Mouse (Mus musculus): ENCODE results near the gene Pkn3. TPM values are rescaled to one million over a fixed set of nuclear protein-coding genes. Genes with fewer than 3 reads are reported as not detected.
"Not testable (repeated sequence)": the region's sequence is repeated elsewhere in the genome, so short reads cannot be mapped to it uniquely, and the experiment has no call there.

The Pkn3 gene
- polyA plus RNA-seq, 2 experiments = 2.0 to 3.5 TPM

GRCm38 (mm10) chr2:30134928-30135620 is 57.6 kb downstream of the Pkn3 start:
- 39% methylated on average over 10 of the region's 10 CpGs for WGBS (ENCODE audit: insufficient replicate concordance)
- TF ChIP-seq CTCF (IDR thresholded peaks at IDR 0.05; ENCODE audit: low read depth) = no peak
- TF ChIP-seq EP300 (IDR thresholded peaks at IDR 0.05; ENCODE audit: low read depth) = no peak

GRCm38 (mm10) chr2:30136458-30136857 is 59.0 kb downstream of the Pkn3 start:
- H3K9ac ChIP-seq (replicated peaks) = no peak overlapping the region
- H3K4me1 ChIP-seq (replicated peaks; ENCODE audit: control insufficient read depth in 2 of 2, insufficient read depth in 2 of 2, low read length in 1 of 2) = peaks cover 13 to 24% of the 10 kb centered on the region in 2 experiments
- H3K36me3 ChIP-seq (replicated peaks; ENCODE audit: control insufficient read depth, insufficient read depth, low read depth) = 0 out of 2 replicates have a peak, but pooled peaks cover under 1% of the 10 kb centered on the region
- TF ChIP-seq CTCF (IDR thresholded peaks at IDR 0.05; ENCODE audit: low read depth) = no peak
- TF ChIP-seq EP300 (IDR thresholded peaks at IDR 0.05; ENCODE audit: low read depth) = no peak
- H3K27me3 ChIP-seq (ENCODE audit: control insufficient read depth, insufficient read depth, low read length) = no peaks in the 10 kb centered on the region
- DNase-seq (ENCODE audit: low read depth in 3 of 3, low spot score in 3 of 3) (no peak), ATAC-seq (ENCODE audit: insufficient read depth) (no peak)
- H3K4me3 ChIP-seq (ENCODE audit: insufficient read depth in 1 of 2, low read depth in 2 of 2, low read length in 2 of 2) = no peak overlapping the region
- WGBS (ENCODE audit: insufficient replicate concordance) = 48% methylated on average over 10 of the region's 10 CpGs
- no peaks in the 10 kb centered on the region for H3K9me3 ChIP-seq (ENCODE audit: control insufficient read depth, low read length)
- H3K4me2 ChIP-seq (ENCODE audit: low read depth) = no peak overlapping the region
- H3K27ac ChIP-seq = no peak overlapping the region

More at GRCm38 (mm10) chr2:30134928-30135620, 57.6 kb downstream of the Pkn3 start:
- H3K27me3 ChIP-seq (ENCODE audit: control insufficient read depth, insufficient read depth, low read length) = no peaks in the 10 kb centered on the region
- H3K9me3 ChIP-seq (ENCODE audit: control insufficient read depth, low read length) = no peaks in the 10 kb centered on the region
- H3K36me3 ChIP-seq (replicated peaks; ENCODE audit: control insufficient read depth, insufficient read depth, low read depth) = no peaks in the 10 kb centered on the region
- peak overlapping the region; percentile 70 to 74; a peak in 2 of 4 replicates for H3K4me3 ChIP-seq (ENCODE audit: insufficient read depth in 1 of 2, low read depth in 2 of 2, low read length in 2 of 2)
- ATAC-seq (ENCODE audit: insufficient read depth) (no peak), DNase-seq (ENCODE audit: low read depth in 3 of 3, low spot score in 3 of 3) (no peak)
- peak overlapping the region; percentile 91 for H3K4me2 ChIP-seq (ENCODE audit: low read depth)
- H3K9ac ChIP-seq (replicated peaks) = no peak overlapping the region
- H3K4me1 ChIP-seq (replicated peaks; ENCODE audit: control insufficient read depth in 2 of 2, insufficient read depth in 2 of 2, low read length in 1 of 2) = peaks cover 13 to 24% of the 10 kb centered on the region in 2 experiments
- H3K27ac ChIP-seq = no peak overlapping the region; the same call in 1 of the 2 replicates

- WGBS (ENCODE audit: insufficient replicate concordance) = 74% methylated on average over 4 of the region's 4 CpGs
- not testable (repeated sequence) for H3K9me3 ChIP-seq (ENCODE audit: control insufficient read depth, low read length); H3K27me3 ChIP-seq (ENCODE audit: control insufficient read depth, insufficient read depth, low read length); H3K9ac ChIP-seq (replicated peaks); H3K4me2 ChIP-seq (ENCODE audit: low read depth); ATAC-seq (ENCODE audit: insufficient read depth); H3K4me1 ChIP-seq (replicated peaks; ENCODE audit: control insufficient read depth in 2 of 2, insufficient read depth in 2 of 2, low read length in 1 of 2); H3K4me3 ChIP-seq (ENCODE audit: insufficient read depth in 1 of 2, low read depth in 2 of 2, low read length in 2 of 2); DNase-seq (ENCODE audit: low read depth in 3 of 3, low spot score in 3 of 3); H3K27ac ChIP-seq
- H3K36me3 ChIP-seq (replicated peaks; ENCODE audit: control insufficient read depth, insufficient read depth, low read depth) = peaks cover 14% of the 10 kb centered on the region
Observed at GRCm38 (mm10) chr2:30140021-30140420, 62.5 kb downstream of the Pkn3 start.

Other genes with a start within 250 kb of the Pkn3 start
- gene Cercam, start 208.5 kb upstream of the Pkn3 start, polyA plus RNA-seq (2012; rRNA removed) = 20.1 and 20.4 TPM in 2 replicates
- gene Cercam, start 208.5 kb upstream of the Pkn3 start, polyA plus RNA-seq (2014; fragmentation: Nextera tagmentation; extraction: Ambion mirVana) = 16.6 and 23.1 TPM in 2 replicates
- 21.0 and 29.6 TPM in 2 replicates for gene Odf2, start 188.5 kb upstream of the Pkn3 start, polyA plus RNA-seq (2012; rRNA removed)
- 23.5 and 29.1 TPM in 2 replicates for gene Odf2, start 188.5 kb upstream of the Pkn3 start, polyA plus RNA-seq (2014; fragmentation: Nextera tagmentation; extraction: Ambion mirVana)
- 11.2 and 13.5 TPM in 2 replicates for gene Gle1, start 142.3 kb upstream of the Pkn3 start, polyA plus RNA-seq (2012; rRNA removed)
- gene Gle1, start 142.3 kb upstream of the Pkn3 start, polyA plus RNA-seq (2014; fragmentation: Nextera tagmentation; extraction: Ambion mirVana) = 17.6 and 20.5 TPM in 2 replicates
- 11.5 and 21.1 TPM in 2 replicates for gene Sptan1, start 112.1 kb upstream of the Pkn3 start, polyA plus RNA-seq (2012; rRNA removed)
- 14.5 and 14.6 TPM in 2 replicates for gene Sptan1, start 112.1 kb upstream of the Pkn3 start, polyA plus RNA-seq (2014; fragmentation: Nextera tagmentation; extraction: Ambion mirVana)
- gene Wdr34, start 28.8 kb upstream of the Pkn3 start, polyA plus RNA-seq (2012; rRNA removed) = 5.6 and 5.8 TPM in 2 replicates
- gene Wdr34, start 28.8 kb upstream of the Pkn3 start, polyA plus RNA-seq (2014; fragmentation: Nextera tagmentation; extraction: Ambion mirVana) = 6.0 and 6.8 TPM in 2 replicates
- 56.1 and 159 TPM in 2 replicates for gene Set, start 20.3 kb upstream of the Pkn3 start, polyA plus RNA-seq (2012; rRNA removed)
- 179 and 189 TPM in 2 replicates for gene Set, start 20.3 kb upstream of the Pkn3 start, polyA plus RNA-seq (2014; fragmentation: Nextera tagmentation; extraction: Ambion mirVana)
- gene Zdhhc12, start 16.0 kb downstream of the Pkn3 start, polyA plus RNA-seq (2012; rRNA removed) = 23.4 and 25.5 TPM in 2 replicates
- gene Zdhhc12, start 16.0 kb downstream of the Pkn3 start, polyA plus RNA-seq (2014; fragmentation: Nextera tagmentation; extraction: Ambion mirVana) = 17.4 and 21.5 TPM in 2 replicates
- 8.1 and 8.5 TPM in 2 replicates for gene Zer1, start 46.9 kb downstream of the Pkn3 start, polyA plus RNA-seq (2012; rRNA removed)
- gene Zer1, start 46.9 kb downstream of the Pkn3 start, polyA plus RNA-seq (2014; fragmentation: Nextera tagmentation; extraction: Ambion mirVana) = 1.9 and 2.0 TPM in 2 replicates
- 11.3 and 12.7 TPM in 2 replicates for gene Tbc1d13, start 56.1 kb downstream of the Pkn3 start, polyA plus RNA-seq (2012; rRNA removed)
- gene Tbc1d13, start 56.1 kb downstream of the Pkn3 start, polyA plus RNA-seq (2014; fragmentation: Nextera tagmentation; extraction: Ambion mirVana) = 3.6 and 3.9 TPM in 2 replicates
- gene Endog, start 93.8 kb downstream of the Pkn3 start, polyA plus RNA-seq (2012; rRNA removed) = 11.9 and 15.1 TPM in 2 replicates
- gene Endog, start 93.8 kb downstream of the Pkn3 start, polyA plus RNA-seq (2014; fragmentation: Nextera tagmentation; extraction: Ambion mirVana) = 19.1 and 20.3 TPM in 2 replicates
- gene Spout1, start 100.8 kb downstream of the Pkn3 start, polyA plus RNA-seq (2012; rRNA removed) = 18.6 and 20.3 TPM in 2 replicates
- 18.7 and 25.2 TPM in 2 replicates for gene Spout1, start 100.8 kb downstream of the Pkn3 start, polyA plus RNA-seq (2014; fragmentation: Nextera tagmentation; extraction: Ambion mirVana)
- gene Kyat1, start 128.2 kb downstream of the Pkn3 start, polyA plus RNA-seq (2012; rRNA removed) = 14.3 and 16.8 TPM in 2 replicates
- 9.5 and 11.6 TPM in 2 replicates for gene Kyat1, start 128.2 kb downstream of the Pkn3 start, polyA plus RNA-seq (2014; fragmentation: Nextera tagmentation; extraction: Ambion mirVana)
- 3.4 and 3.6 TPM in 2 replicates for gene Lrrc8a, start 160.0 kb downstream of the Pkn3 start, polyA plus RNA-seq (2012; rRNA removed)
- gene Lrrc8a, start 160.0 kb downstream of the Pkn3 start, polyA plus RNA-seq (2014; fragmentation: Nextera tagmentation; extraction: Ambion mirVana) = 10.8 and 11.8 TPM in 2 replicates
- gene Gm28035, start 162.9 kb downstream of the Pkn3 start, polyA plus RNA-seq (2012; rRNA removed) = 0.90 and 1.1 TPM in 2 replicates
- 0.04 TPM in 1 of 2 replicates, not detected in the other for gene Gm28035, start 162.9 kb downstream of the Pkn3 start, polyA plus RNA-seq (2014; fragmentation: Nextera tagmentation; extraction: Ambion mirVana)
- gene Phyhd1, start 188.5 kb downstream of the Pkn3 start, polyA plus RNA-seq (2012; rRNA removed) = 15.9 and 18.1 TPM in 2 replicates
- 9.8 and 10.3 TPM in 2 replicates for gene Phyhd1, start 188.5 kb downstream of the Pkn3 start, polyA plus RNA-seq (2014; fragmentation: Nextera tagmentation; extraction: Ambion mirVana)
- gene Gm28038, start 203.4 kb downstream of the Pkn3 start, polyA plus RNA-seq (2012; rRNA removed) = not detected in 2 replicates
- not detected in 2 replicates for gene Gm28038, start 203.4 kb downstream of the Pkn3 start, polyA plus RNA-seq (2014; fragmentation: Nextera tagmentation; extraction: Ambion mirVana)
- gene Dolk, start 208.7 kb downstream of the Pkn3 start, polyA plus RNA-seq (2012; rRNA removed) = 4.6 and 5.1 TPM in 2 replicates
- 10.9 and 11.4 TPM in 2 replicates for gene Dolk, start 208.7 kb downstream of the Pkn3 start, polyA plus RNA-seq (2014; fragmentation: Nextera tagmentation; extraction: Ambion mirVana)
- 15.7 and 16.1 TPM in 2 replicates for gene Nup188, start 208.7 kb downstream of the Pkn3 start, polyA plus RNA-seq (2012; rRNA removed)
- gene Nup188, start 208.7 kb downstream of the Pkn3 start, polyA plus RNA-seq (2014; fragmentation: Nextera tagmentation; extraction: Ambion mirVana) = 19.1 and 20.8 TPM in 2 replicates

Measured in liver, embryonic 14.5 days (tissue).